In the genomic region with DNA sequence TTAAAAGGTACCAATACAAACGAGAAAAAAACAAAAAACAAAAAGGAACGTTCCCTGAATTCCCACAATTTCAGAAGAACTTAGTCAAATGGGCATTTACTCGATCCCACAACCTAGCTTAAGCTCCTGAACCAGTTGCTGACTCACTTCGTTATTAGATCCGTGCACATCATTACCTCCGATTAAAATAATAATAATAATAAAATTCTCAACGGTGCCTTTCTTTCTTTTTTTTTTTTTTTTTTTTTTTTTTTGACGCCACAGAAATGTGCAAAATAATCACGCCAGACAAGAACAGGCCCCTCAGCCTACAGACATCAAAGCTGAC, we compare ENCODE assay signal across 8 mouse cellular contexts. TPM values are rescaled to one million over a fixed set of nuclear protein-coding genes. Genes with fewer than 3 reads are reported as not detected.
DNase-seq lines count a peak whose midpoint lies in the region; ATAC-seq and TF ChIP-seq lines count a peak whose summit lies in the region.

No protein-coding gene starts in this region.

- H3K4me3 ChIP-seq in cerebellum, adult 2 months (replicated peaks; ENCODE audit: insufficient read depth, low read depth, low read length), result peak overlapping the region; percentile 98
- peak overlapping the region; percentile 85 for H3K4me3 ChIP-seq in neural tube, embryonic 11.5 days (ENCODE audit: low read depth, low read length)
- H3K4me3 ChIP-seq in limb, embryonic 14.5 days (replicated peaks; ENCODE audit: low read length), result peak overlapping the region; percentile 93
- H3K4me3 ChIP-seq in stomach, embryonic 15.5 days (replicated peaks), result peak overlapping the region; percentile 93

- H3K27me3 ChIP-seq in cerebellum, adult 2 months (ENCODE audit: control insufficient read depth, insufficient read depth, low read length), result no peaks in the 10 kb centered on the region
- no peaks in the 10 kb centered on the region for H3K27me3 ChIP-seq in neural tube, embryonic 11.5 days (ENCODE audit: control insufficient read depth, insufficient read depth, low read length)
- no peaks in the 10 kb centered on the region for H3K27me3 ChIP-seq in limb, embryonic 14.5 days (ENCODE audit: control insufficient read depth, insufficient read depth, low read length)
- H3K27me3 ChIP-seq in stomach, embryonic 15.5 days (replicated peaks), result no peaks in the 10 kb centered on the region

- H3K4me1 ChIP-seq in cerebellum, adult 2 months (ENCODE audit: control insufficient read depth, insufficient read depth, low read length), result peaks cover 3% of the 10 kb centered on the region; the same call in 1 of the 2 replicates
- H3K4me1 ChIP-seq in neural tube, embryonic 11.5 days (ENCODE audit: control insufficient read depth, insufficient read depth, low read length), result peaks cover 5% of the 10 kb centered on the region; the same call in 1 of the 2 replicates
- H3K4me1 ChIP-seq in limb, embryonic 14.5 days (ENCODE audit: control insufficient read depth, insufficient read depth, low read length), result peaks cover 9% of the 10 kb centered on the region; the same call in 1 of the 2 replicates
- peaks cover 11% of the 10 kb centered on the region for H3K4me1 ChIP-seq in stomach, embryonic 15.5 days

- peak overlapping the region; percentile 98 for H3K9ac ChIP-seq in neural tube, embryonic 11.5 days (ENCODE audit: low read length)
- H3K9ac ChIP-seq in limb, embryonic 14.5 days (ENCODE audit: low read depth, low read length, severe bottlenecking), result peak overlapping the region; percentile 100
- peak overlapping the region; percentile 93; the same call in 1 of the 2 replicates for H3K9ac ChIP-seq in stomach, embryonic 15.5 days

- no peak for DNase-seq in cerebellum, adult 2 months
- no peak for DNase-seq in cerebellum, adult 11-12 months
- no peak for DNase-seq in neural tube, embryonic 11.5 days (ENCODE audit: low spot score)
- DNase-seq in neural tube, embryonic 10.5 days (ENCODE audit: extremely low spot score, low spot score), result no peak
- DNase-seq in limb, embryonic 14.5 days (ENCODE audit: low spot score), result no peak
- DNase-seq in retina, postnatal 1 day, result no peak
- DNase-seq in cerebellum, adult 8-10 months, result no peak

- no peaks in the 10 kb centered on the region for H3K36me3 ChIP-seq in neural tube, embryonic 11.5 days (ENCODE audit: control insufficient read depth, insufficient read depth, low read length)
- no peaks in the 10 kb centered on the region for H3K36me3 ChIP-seq in limb, embryonic 14.5 days (ENCODE audit: control insufficient read depth, insufficient read depth, low read length)
- H3K36me3 ChIP-seq in stomach, embryonic 15.5 days, result no peaks in the 10 kb centered on the region

- TF ChIP-seq CTCF in cerebellum, adult 2 months (IDR thresholded peaks at IDR 0.05; ENCODE audit: borderline replicate concordance, insufficient read depth, low read depth, low read length), result no peak

- H3K27ac ChIP-seq in cerebellum, adult 2 months (ENCODE audit: insufficient read depth, low read length), result peak overlapping the region; percentile 94
- H3K27ac ChIP-seq in neural tube, embryonic 11.5 days (ENCODE audit: low read depth, low read length), result peak overlapping the region; percentile 97
- peak overlapping the region; percentile 96 for H3K27ac ChIP-seq in limb, embryonic 14.5 days (replicated peaks; ENCODE audit: low read depth, low read length)
- H3K27ac ChIP-seq in stomach, embryonic 15.5 days, result peak overlapping the region; percentile 92

- peak overlapping the region; percentile 55 for H3K4me2 ChIP-seq in neural tube, embryonic 11.5 days (ENCODE audit: low read depth)
- H3K4me2 ChIP-seq in limb, embryonic 14.5 days (replicated peaks; ENCODE audit: low read depth, low read length, severe bottlenecking), result peak overlapping the region; percentile 62
- H3K4me2 ChIP-seq in stomach, embryonic 15.5 days, result peak overlapping the region; percentile 50

- WGBS in cerebellum, adult 2 months, result 0% methylated on average over 9 of the region's 9 CpGs
- 6% methylated on average over 9 of the region's 9 CpGs for WGBS in neural tube, embryonic 11.5 days
- WGBS in limb, embryonic 14.5 days, result 2% methylated on average over 9 of the region's 9 CpGs
- 2% methylated on average over 9 of the region's 9 CpGs for WGBS in stomach, embryonic 15.5 days

- no peaks in the 10 kb centered on the region for H3K9me3 ChIP-seq in neural tube, embryonic 11.5 days (ENCODE audit: control insufficient read depth, low read length)
- H3K9me3 ChIP-seq in limb, embryonic 14.5 days (ENCODE audit: control insufficient read depth, low read length), result no peaks in the 10 kb centered on the region
- no peaks in the 10 kb centered on the region for H3K9me3 ChIP-seq in stomach, embryonic 15.5 days

- no peak for TF ChIP-seq POLR2A in cerebellum, adult 2 months (IDR thresholded peaks at IDR 0.05; ENCODE audit: borderline replicate concordance, insufficient read depth, low read length)
- TF ChIP-seq POLR2A in limb, embryonic 14.5 days (IDR thresholded peaks at IDR 0.05; ENCODE audit: borderline replicate concordance, extremely low read depth, insufficient read depth, insufficient read length), result no peak

- ATAC-seq in neural tube, embryonic 11.5 days (ENCODE audit: insufficient read depth, low FRiP score, low TSS enrichment), result no peak
- ATAC-seq in limb, embryonic 14.5 days (ENCODE audit: low FRiP score, low read depth), result no peak
- ATAC-seq in stomach, embryonic 15.5 days (ENCODE audit: insufficient read depth, low FRiP score, low read depth), result no peak

RNA-seq across cellular contexts. Expression of a gene that starts 0.8 kb away (rescaled TPM):
- polyA plus RNA-seq in cerebellum, adult 2 months (2012; rRNA removed), result 67.2 and 76.2 TPM in 2 replicates
- 51.3 and 54.6 TPM in 2 replicates for polyA plus RNA-seq in neural tube, embryonic 11.5 days (2014; fragmentation: Nextera tagmentation; extraction: Ambion mirVana)
- 46.9 and 53.0 TPM in 2 replicates for polyA plus RNA-seq in limb, embryonic 14.5 days (2012; rRNA removed)
- 36.4 and 39.8 TPM in 2 replicates for polyA plus RNA-seq in limb, embryonic 14.5 days (2014; fragmentation: Nextera tagmentation; extraction: Ambion mirVana)
- polyA plus RNA-seq in stomach, embryonic 15.5 days (2015; fragmentation: Nextera tagmentation; extraction: Ambion mirVana), result 21.4 and 23.3 TPM in 2 replicates

RNA-seq across cellular contexts. Expression of a gene that starts 0.8 kb away (rescaled TPM):
- polyA plus RNA-seq in cerebellum, adult 2 months (2012; rRNA removed), result 1.4 and 1.9 TPM in 2 replicates
- polyA plus RNA-seq in neural tube, embryonic 11.5 days (2014; fragmentation: Nextera tagmentation; extraction: Ambion mirVana), result 35.9 and 39.3 TPM in 2 replicates
- 33.2 and 37.5 TPM in 2 replicates for polyA plus RNA-seq in limb, embryonic 14.5 days (2012; rRNA removed)
- 26.2 and 26.7 TPM in 2 replicates for polyA plus RNA-seq in limb, embryonic 14.5 days (2014; fragmentation: Nextera tagmentation; extraction: Ambion mirVana)
- 24.1 and 25.0 TPM in 2 replicates for polyA plus RNA-seq in stomach, embryonic 15.5 days (2015; fragmentation: Nextera tagmentation; extraction: Ambion mirVana)
